Mouse (Mus musculus) heart, embryonic 15.5 days (tissue): ENCODE data around the gene Amn. TPM values are rescaled to one million over a fixed set of nuclear protein-coding genes. Genes with fewer than 3 reads are reported as not detected.

Experiments
- ATAC-seq: fragments of 200-750 bp; cut with Nextera tagmentation; replicated peaks from 2 replicates; pipeline ENCODE4 v1.8.0; 2017; ENCODE audit warnings: low read depth, moderate TSS enrichment; ENCODE audit not compliant: insufficient number of reproducible peaks, insufficient read depth, low FRiP score
- H3K27ac ChIP-seq: fragments of 300-500 bp; sonication (generic); 2 replicates; pipeline ENCODE4 v1.5.1; 2015; ENCODE audit warnings: mild to moderate bottlenecking, inconsistent platforms
- H3K27me3 ChIP-seq: fragments of 300-500 bp; sonication (generic); 2 replicates; pipeline ENCODE4 v1.6.1; 2015; ENCODE audit warnings: inconsistent platforms
- H3K36me3 ChIP-seq: fragments of 300-500 bp; sonication (generic); 2 replicates; pipeline ENCODE4 v1.6.1; 2015; ENCODE audit warnings: mild to moderate bottlenecking, inconsistent platforms
- H3K4me1 ChIP-seq: fragments of 300-500 bp; sonication (generic); replicated peaks from 2 replicates; pipeline ENCODE4 v1.6.1; 2015; ENCODE audit warnings: inconsistent platforms
- H3K4me2 ChIP-seq: fragments of 300-500 bp; sonication (generic); 2 replicates; pipeline ENCODE4 v1.6.1; 2015; ENCODE audit warnings: inconsistent platforms, mild to moderate bottlenecking, moderate library complexity
- H3K4me3 ChIP-seq: fragments of 300-500 bp; sonication (generic); 2 replicates; pipeline ENCODE4 v1.5.1; 2015; ENCODE audit warnings: mild to moderate bottlenecking, inconsistent platforms
- H3K9ac ChIP-seq: fragments of 300-500 bp; sonication (generic); 2 replicates; pipeline ENCODE4 v1.6.1; 2015; ENCODE audit warnings: mild to moderate bottlenecking, inconsistent platforms
- H3K9me3 ChIP-seq: fragments of 300-500 bp; sonication (generic); replicated peaks from 2 replicates; pipeline ENCODE4 v1.6.1; 2016; ENCODE audit warnings: inconsistent platforms
- WGBS: fragments of 180-500 bp; shearing (Covaris S2); methylation state at CpG from one replicate; pipeline ENCODE4 v1.1.7; 2015; ENCODE audit warnings: mixed read lengths; 5-methylcytosine and 5-hydroxymethylcytosine counted together
- polyA plus RNA-seq: library from polyadenylated mRNA; unstranded; fragments of >200 nt; fragmentation: Nextera tagmentation; extraction: Ambion mirVana; gene quantifications from 2 replicates; pipeline ENCODE4 v1.2.1, GENCODE M21; 2015

The Amn gene
- polyA plus RNA-seq, 1 experiment from 2014 or later = 1.4 TPM

GRCm38 (mm10) chr12:111302018-111302345 is 31.1 kb downstream of the Amn start:
- no peaks in the 10 kb centered on the region for H3K4me1 ChIP-seq
- 90% methylated on average over 14 of the region's 14 CpGs for WGBS
- no peak overlapping the region for H3K4me2 ChIP-seq
- no peak for ATAC-seq
- no peaks in the 10 kb centered on the region for H3K9me3 ChIP-seq
- no peak overlapping the region for H3K9ac ChIP-seq
- no peak overlapping the region for H3K27ac ChIP-seq
- no peak overlapping the region for H3K4me3 ChIP-seq
- no peaks in the 10 kb centered on the region for H3K27me3 ChIP-seq
- H3K36me3 ChIP-seq = peaks cover 94% of the 10 kb centered on the region

GRCm38 (mm10) chr12:111303702-111304337 is 32.9 kb downstream of the Amn start:
- Histone ChIP-seq H3K9me3 (no peaks in the 10 kb centered on the region), H3K4me3 (no peak overlapping the region), H3K27me3 (no peaks in the 10 kb centered on the region), H3K9ac (no peak overlapping the region), H3K27ac (no peak overlapping the region), H3K36me3 (peaks cover 93% of the 10 kb centered on the region), H3K4me1 (no peaks in the 10 kb centered on the region), H3K4me2 (no peak overlapping the region)
- ATAC-seq = no peak
- 89% methylated on average over 8 of the region's 8 CpGs for WGBS

GRCm38 (mm10) chr12:111306821-111307220 is 35.9 kb downstream of the Amn start:
- H3K27ac ChIP-seq = no peak overlapping the region
- H3K27me3 ChIP-seq = no peaks in the 10 kb centered on the region
- H3K36me3 ChIP-seq = peaks cover 95% of the 10 kb centered on the region
- no peaks in the 10 kb centered on the region for H3K9me3 ChIP-seq
- H3K4me3 ChIP-seq = no peak overlapping the region
- 80% methylated on average over 8 of the region's 8 CpGs for WGBS
- no peak for ATAC-seq
- no peak overlapping the region for H3K9ac ChIP-seq
- H3K4me2 ChIP-seq = no peak overlapping the region
- no peaks in the 10 kb centered on the region for H3K4me1 ChIP-seq

GRCm38 (mm10) chr12:111309256-111309655 is 38.4 kb downstream of the Amn start:
- no peaks in the 10 kb centered on the region for H3K27me3 ChIP-seq
- H3K4me3 ChIP-seq = no peak overlapping the region
- WGBS = 86% methylated on average over 12 of the region's 12 CpGs
- H3K4me1 ChIP-seq = no peaks in the 10 kb centered on the region
- ATAC-seq = no peak
- peaks cover 96% of the 10 kb centered on the region for H3K36me3 ChIP-seq
- H3K9me3 ChIP-seq = no peaks in the 10 kb centered on the region
- no peak overlapping the region for H3K4me2 ChIP-seq
- H3K27ac ChIP-seq = no peak overlapping the region
- no peak overlapping the region for H3K9ac ChIP-seq

GRCm38 (mm10) chr12:111309931-111310330 is 39.0 kb downstream of the Amn start:
- Histone ChIP-seq H3K4me3 (no peak overlapping the region), H3K27ac (no peak overlapping the region), H3K9me3 (no peaks in the 10 kb centered on the region), H3K9ac (no peak overlapping the region), H3K36me3 (peaks cover 94% of the 10 kb centered on the region), H3K27me3 (no peaks in the 10 kb centered on the region), H3K4me1 (no peaks in the 10 kb centered on the region), H3K4me2 (no peak overlapping the region)
- WGBS = 82% methylated on average over 14 of the region's 14 CpGs
- no peak for ATAC-seq

GRCm38 (mm10) chr12:111311775-111312174 is 40.9 kb downstream of the Amn start:
- Histone ChIP-seq H3K27ac (no peak overlapping the region), H3K4me3 (no peak overlapping the region), H3K36me3 (peaks cover 94% of the 10 kb centered on the region), H3K4me2 (no peak overlapping the region), H3K4me1 (no peaks in the 10 kb centered on the region), H3K9ac (no peak overlapping the region), H3K27me3 (no peaks in the 10 kb centered on the region), H3K9me3 (no peaks in the 10 kb centered on the region)
- 86% methylated on average over 10 of the region's 10 CpGs for WGBS
- ATAC-seq = no peak

GRCm38 (mm10) chr12:111314273-111314672 is 43.4 kb downstream of the Amn start:
- 80% methylated on average over 7 of the region's 7 CpGs for WGBS
- Histone ChIP-seq H3K27me3 (no peaks in the 10 kb centered on the region), H3K9ac (no peak overlapping the region), H3K27ac (no peak overlapping the region), H3K36me3 (peaks cover 97% of the 10 kb centered on the region), H3K4me3 (no peak overlapping the region), H3K4me1 (no peaks in the 10 kb centered on the region), H3K9me3 (no peaks in the 10 kb centered on the region), H3K4me2 (no peak overlapping the region)
- ATAC-seq = no peak

GRCm38 (mm10) chr12:111317694-111318093 is 46.8 kb downstream of the Amn start:
- H3K4me1 ChIP-seq = peaks cover 3% of the 10 kb centered on the region; the same call in 1 of the 2 replicates
- H3K4me2 ChIP-seq = no peak overlapping the region
- no peak for ATAC-seq
- H3K27me3 ChIP-seq = no peaks in the 10 kb centered on the region
- H3K9me3 ChIP-seq = no peaks in the 10 kb centered on the region
- no peak overlapping the region for H3K4me3 ChIP-seq
- H3K27ac ChIP-seq = no peak overlapping the region
- 94% methylated on average over 9 of the region's 9 CpGs for WGBS
- H3K9ac ChIP-seq = no peak overlapping the region
- peaks cover 92% of the 10 kb centered on the region for H3K36me3 ChIP-seq

GRCm38 (mm10) chr12:111320549-111320948 is 49.7 kb downstream of the Amn start:
- H3K27ac ChIP-seq = no peak overlapping the region
- H3K4me2 ChIP-seq = no peak overlapping the region
- peaks cover 94% of the 10 kb centered on the region for H3K36me3 ChIP-seq
- peaks cover 3% of the 10 kb centered on the region; the same call in 1 of the 2 replicates for H3K4me1 ChIP-seq
- peak; percentile 64; the same call in 1 of the 2 replicates for ATAC-seq
- no peaks in the 10 kb centered on the region for H3K27me3 ChIP-seq
- no peaks in the 10 kb centered on the region for H3K9me3 ChIP-seq
- H3K4me3 ChIP-seq = no peak overlapping the region
- WGBS = 52% methylated on average over 12 of the region's 12 CpGs
- H3K9ac ChIP-seq = no peak overlapping the region

GRCm38 (mm10) chr12:111321832-111322231 is 50.9 kb downstream of the Amn start:
- no peak overlapping the region for H3K27ac ChIP-seq
- no peaks in the 10 kb centered on the region for H3K9me3 ChIP-seq
- H3K9ac ChIP-seq = no peak overlapping the region
- H3K4me1 ChIP-seq = peaks cover 3% of the 10 kb centered on the region; the same call in 1 of the 2 replicates
- H3K27me3 ChIP-seq = no peaks in the 10 kb centered on the region
- 89% methylated on average over 13 of the region's 13 CpGs for WGBS
- no peak overlapping the region for H3K4me2 ChIP-seq
- H3K4me3 ChIP-seq = no peak overlapping the region
- no peak for ATAC-seq
- H3K36me3 ChIP-seq = peaks cover 89% of the 10 kb centered on the region

- Histone ChIP-seq H3K4me2 (no peak overlapping the region), H3K9ac (no peak overlapping the region), H3K9me3 (no peaks in the 10 kb centered on the region), H3K27me3 (no peaks in the 10 kb centered on the region), H3K36me3 (peaks cover 89% of the 10 kb centered on the region), H3K27ac (no peak overlapping the region), H3K4me1 (peaks cover 3% of the 10 kb centered on the region; the same call in 1 of the 2 replicates), H3K4me3 (no peak overlapping the region)
- WGBS = 72% methylated on average over 4 of the region's 4 CpGs
- no peak for ATAC-seq
Measured at GRCm38 (mm10) chr12:111323423-111323822, 52.5 kb downstream of the Amn start.

GRCm38 (mm10) chr12:111324536-111324935 is 53.6 kb downstream of the Amn start:
- no peak overlapping the region for H3K4me2 ChIP-seq
- H3K4me1 ChIP-seq = peaks cover 3% of the 10 kb centered on the region; the same call in 1 of the 2 replicates
- H3K36me3 ChIP-seq = peaks cover 89% of the 10 kb centered on the region
- no peak for ATAC-seq
- H3K4me3 ChIP-seq = no peak overlapping the region
- no peak overlapping the region for H3K27ac ChIP-seq
- 94% methylated on average over 21 of the region's 21 CpGs for WGBS
- no peaks in the 10 kb centered on the region for H3K27me3 ChIP-seq
- no peaks in the 10 kb centered on the region for H3K9me3 ChIP-seq
- no peak overlapping the region for H3K9ac ChIP-seq
